Mouse (Mus musculus) bone marrow macrophage, adult 2 months (primary cell): Measurements from ENCODE around the gene Agbl4. TPM values are rescaled to one million over a fixed set of nuclear protein-coding genes. Genes with fewer than 3 reads are reported as not detected.

ENCODE experiments used
- H3K27ac ChIP-seq: 2 replicates; pipeline ENCODE4 v1.5.1; 2012; ENCODE audit warnings: low read depth, low read length; ENCODE audit not compliant: insufficient read depth
- H3K4me1 ChIP-seq: 2 replicates; pipeline ENCODE4 v1.6.1; 2012; ENCODE audit warnings: low read length; ENCODE audit not compliant: control insufficient read depth, insufficient read depth
- H3K4me3 ChIP-seq: 2 replicates; pipeline ENCODE4 v1.5.1; 2012; ENCODE audit warnings: mild to moderate bottlenecking, low read length, moderate library complexity; ENCODE audit not compliant: insufficient read depth
- CTCF ChIP-seq: IDR thresholded peaks from 2 replicates; pipeline ENCODE4 v1.5.1; 2012; ENCODE audit warnings: low read depth, mild to moderate bottlenecking, low read length, moderate library complexity
- POLR2A ChIP-seq: IDR thresholded peaks from 2 replicates; pipeline ENCODE4 v1.6.1; 2012; ENCODE audit warnings: mild to moderate bottlenecking, low read depth, low read length, borderline replicate concordance
- polyA plus RNA-seq: library from polyadenylated mRNA; stranded (reverse); fragments of >200 nt; gene quantifications from 2 replicates; pipeline ENCODE4 v1.2.4, GENCODE M21; 2012; ENCODE audit not compliant: missing spikeins, insufficient read depth, insufficient read length

Gene Agbl4
- polyA plus RNA-seq, 1 experiment, result not detected

GRCm38 (mm10) chr4:111663730-111664129 lies 1266.3 kb downstream of the Agbl4 start:
- TF ChIP-seq POLR2A (no peak), CTCF (no peak)
- H3K4me3 ChIP-seq, result no peak overlapping the region
- no peak overlapping the region for H3K27ac ChIP-seq
- no peaks in the 10 kb centered on the region for H3K4me1 ChIP-seq

- Histone ChIP-seq H3K27ac (no peak overlapping the region), H3K4me1 (no peaks in the 10 kb centered on the region), H3K4me3 (no peak overlapping the region)
- no peak for TF ChIP-seq CTCF
- no peak for TF ChIP-seq POLR2A
Measured at GRCm38 (mm10) chr4:111664146-111664545, 1266.7 kb downstream of the Agbl4 start.

GRCm38 (mm10) chr4:111666713-111667112 lies 1269.3 kb downstream of the Agbl4 start:
- no peak for TF ChIP-seq CTCF
- no peak for TF ChIP-seq POLR2A
- Histone ChIP-seq H3K27ac (no peak overlapping the region), H3K4me1 (no peaks in the 10 kb centered on the region), H3K4me3 (no peak overlapping the region)

DNA sequence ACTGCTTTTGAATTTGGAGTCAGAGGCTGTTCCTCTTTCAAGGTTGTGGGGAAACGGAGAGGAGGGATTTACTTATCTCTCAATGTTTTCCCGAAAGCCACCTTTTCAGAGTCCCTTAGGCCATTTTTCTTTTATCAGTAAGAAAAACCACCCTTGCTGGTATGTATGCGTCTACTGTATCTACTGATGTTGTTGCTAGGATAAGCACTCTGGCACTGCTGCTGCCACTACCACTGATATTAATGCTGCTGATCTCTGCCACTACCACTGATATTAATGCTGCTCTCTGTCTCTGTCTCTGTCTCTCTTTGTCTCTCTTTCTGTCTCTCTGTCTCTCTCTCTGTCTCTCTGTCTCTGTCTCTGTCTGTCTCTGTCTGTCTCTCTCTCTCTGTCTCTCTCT lies 1271.9 kb downstream of the Agbl4 start:
- no peak overlapping the region for H3K4me3 ChIP-seq
- H3K4me1 ChIP-seq, result no peaks in the 10 kb centered on the region
- H3K27ac ChIP-seq, result no peak overlapping the region
- TF ChIP-seq POLR2A, result no peak
- TF ChIP-seq CTCF, result no peak

- no peak overlapping the region for H3K4me3 ChIP-seq
Measured at GRCm38 (mm10) chr4:111670566-111671421, 1273.3 kb downstream of the Agbl4 start.

DNA sequence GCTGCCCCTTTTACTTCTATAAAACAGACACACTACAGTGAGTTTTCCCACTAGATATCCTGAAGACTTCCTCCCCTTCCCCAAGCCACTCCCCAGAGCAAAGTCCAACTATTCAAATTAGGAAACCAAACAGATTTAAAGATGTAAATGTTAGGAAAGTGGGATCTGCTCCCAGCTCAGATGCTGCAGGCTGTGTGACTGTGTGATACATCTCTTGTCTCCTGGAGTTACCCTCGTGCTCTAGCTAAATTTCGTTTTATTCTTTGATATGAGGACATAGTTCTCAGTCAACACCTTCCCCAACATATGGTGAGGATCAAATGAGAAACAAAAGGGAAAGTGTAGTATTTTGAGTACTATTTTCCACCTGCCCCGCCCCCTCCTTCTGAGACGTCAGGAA lies 1274.0 kb downstream of the Agbl4 start:
- no peak overlapping the region for H3K27ac ChIP-seq
- H3K4me1 ChIP-seq, result no peaks in the 10 kb centered on the region
- TF ChIP-seq POLR2A (no peak), CTCF (no peak)
- H3K4me3 ChIP-seq, result no peak overlapping the region

More at GRCm38 (mm10) chr4:111670566-111671421, 1273.3 kb downstream of the Agbl4 start:
- H3K4me1 ChIP-seq, result no peaks in the 10 kb centered on the region
- no peak overlapping the region for H3K27ac ChIP-seq
- TF ChIP-seq POLR2A (no peak), CTCF (no peak)

- Histone ChIP-seq H3K4me3 (no peak overlapping the region), H3K4me1 (no peaks in the 10 kb centered on the region), H3K27ac (no peak overlapping the region)
- TF ChIP-seq POLR2A, result no peak
- TF ChIP-seq CTCF, result no peak
Measured at GRCm38 (mm10) chr4:111673904-111674303, 1276.4 kb downstream of the Agbl4 start.

- no peak overlapping the region for H3K4me3 ChIP-seq
- TF ChIP-seq POLR2A (no peak), CTCF (no peak)
Measured at GRCm38 (mm10) chr4:111681926-111682325, 1284.5 kb downstream of the Agbl4 start.

GRCm38 (mm10) chr4:111682793-111683192 lies 1285.3 kb downstream of the Agbl4 start:
- Histone ChIP-seq H3K27ac (no peak overlapping the region), H3K4me1 (no peaks in the 10 kb centered on the region), H3K4me3 (no peak overlapping the region)
- TF ChIP-seq POLR2A, result no peak

More at GRCm38 (mm10) chr4:111681926-111682325, 1284.5 kb downstream of the Agbl4 start:
- Histone ChIP-seq H3K27ac (no peak overlapping the region), H3K4me1 (no peaks in the 10 kb centered on the region)

- H3K4me3 ChIP-seq, result no peak overlapping the region
- TF ChIP-seq CTCF (no peak), POLR2A (no peak)
- no peak overlapping the region for H3K27ac ChIP-seq
- H3K4me1 ChIP-seq, result no peaks in the 10 kb centered on the region
Measured at GRCm38 (mm10) chr4:111683843-111684242, 1286.4 kb downstream of the Agbl4 start.
